Mouse (Mus musculus) heart, embryonic 10.5 days (tissue): ENCODE results near the gene Gtf2h1. TPM values are rescaled to one million over a fixed set of nuclear protein-coding genes. Genes with fewer than 3 reads are reported as not detected.

Experiments used
- polyA plus RNA-seq: library from polyadenylated mRNA; unstranded; fragments of >200 nt; fragmentation: Nextera tagmentation; extraction: Ambion mirVana; gene quantifications from 2 replicates; pipeline ENCODE4 v1.2.1, GENCODE M21; 2016

The Gtf2h1 gene
- polyA plus RNA-seq, 1 experiment from 2014 or later, result 45.1 TPM

Other genes starting within 250 kb of the Gtf2h1 start
- gene Sergef, start 156.3 kb upstream of the Gtf2h1 start, polyA plus RNA-seq, result 12.0 and 12.5 TPM in 2 replicates
- 0.19 TPM in 1 of 2 replicates, not detected in the other for gene Tph1, start 123.6 kb upstream of the Gtf2h1 start, polyA plus RNA-seq
- gene Saal1, start 85.4 kb upstream of the Gtf2h1 start, polyA plus RNA-seq, result 18.7 and 26.4 TPM in 2 replicates
- gene Saa3, start 80.4 kb upstream of the Gtf2h1 start, polyA plus RNA-seq, result 0.21 TPM in 1 of 2 replicates, not detected in the other
- 0.14 TPM in 1 of 2 replicates, not detected in the other for gene Saa4, start 63.5 kb upstream of the Gtf2h1 start, polyA plus RNA-seq
- 2.7 TPM in 1 of 2 replicates, not detected in the other for gene Saa1, start 53.1 kb upstream of the Gtf2h1 start, polyA plus RNA-seq
- gene Saa2, start 44.3 kb upstream of the Gtf2h1 start, polyA plus RNA-seq, result 0.32 and 2.5 TPM in 2 replicates
- 13.9 and 14.5 TPM in 2 replicates for gene Hps5, start within 50 bp of the Gtf2h1 start, polyA plus RNA-seq
- gene Ldha, start 45.4 kb downstream of the Gtf2h1 start, polyA plus RNA-seq, result 4,161 and 4,393 TPM in 2 replicates
- gene Ldhc, start 65.1 kb downstream of the Gtf2h1 start, polyA plus RNA-seq, result 0.13 TPM in 1 of 2 replicates, not detected in the other
- 198 and 215 TPM in 2 replicates for gene Tsg101, start 123.9 kb downstream of the Gtf2h1 start, polyA plus RNA-seq
- 8.3 and 9.0 TPM in 2 replicates for gene Uevld, start 162.4 kb downstream of the Gtf2h1 start, polyA plus RNA-seq
- gene Gm9999, start 187.5 kb downstream of the Gtf2h1 start, polyA plus RNA-seq, result not detected in 2 replicates
- gene Spty2d1, start 212.3 kb downstream of the Gtf2h1 start, polyA plus RNA-seq, result 14.4 and 15.6 TPM in 2 replicates